Mouse (Mus musculus) liver, postnatal 0 days (tissue): ENCODE measurements around the gene Adcy5. TPM values are rescaled to one million over a fixed set of nuclear protein-coding genes. Genes with fewer than 3 reads are reported as not detected.
A peak's percentile ranks its signal among the peaks of the same experiment; 100 is the strongest.

Experiments
- ATAC-seq: fragments of 200-750 bp; cut with Nextera tagmentation; 2 replicates; pipeline ENCODE4 v1.8.0; 2017; ENCODE audit warnings: mild to moderate bottlenecking, moderate library complexity
- DNase-seq: peaks from one replicate; pipeline ENCODE4 v3.0.0-alpha.2; 2016
- H3K27ac ChIP-seq: fragments of 300-500 bp; sonication (generic); 2 replicates; pipeline ENCODE4 v1.5.1; 2014; ENCODE audit warnings: antibody characterized with exemption, moderate library complexity, mild to moderate bottlenecking, low read depth
- H3K27me3 ChIP-seq: fragments of 300-500 bp; sonication (generic); 2 replicates; pipeline ENCODE4 v1.6.1; 2014; ENCODE audit warnings: low read length, control low read depth, mixed read lengths; ENCODE audit not compliant: insufficient read depth
- H3K36me3 ChIP-seq: fragments of 300-500 bp; sonication (generic); replicated peaks from 2 replicates; pipeline ENCODE4 v1.6.1; 2014; ENCODE audit warnings: mild to moderate bottlenecking, control low read depth, low read length, moderate library complexity, mixed read lengths; ENCODE audit not compliant: insufficient read depth
- H3K4me1 ChIP-seq: fragments of 300-500 bp; sonication (generic); 2 replicates; pipeline ENCODE4 v1.6.1; 2014; ENCODE audit warnings: antibody characterized with exemption, mild to moderate bottlenecking, control low read depth; ENCODE audit not compliant: insufficient read depth
- H3K4me2 ChIP-seq: fragments of 300-500 bp; sonication (generic); 2 replicates; pipeline ENCODE4 v1.6.1; 2014; ENCODE audit warnings: low read depth, mild to moderate bottlenecking, low read length, moderate library complexity, mixed read lengths
- H3K4me3 ChIP-seq: fragments of 300-500 bp; sonication (generic); 2 replicates; pipeline ENCODE4 v1.5.1; 2014; ENCODE audit warnings: low read depth, low read length
- H3K9ac ChIP-seq: fragments of 300-500 bp; sonication (generic); replicated peaks from 2 replicates; pipeline ENCODE4 v1.6.1; 2014; ENCODE audit warnings: mild to moderate bottlenecking, moderate library complexity
- H3K9me3 ChIP-seq: fragments of 300-500 bp; sonication (generic); 2 replicates; pipeline ENCODE4 v1.6.1; 2016; ENCODE audit warnings: mild to moderate bottlenecking, control low read depth, low read length, mixed read lengths
- CTCF ChIP-seq: sonication (generic); IDR thresholded peaks from 2 replicates; pipeline ENCODE4 v1.5.1; 2016; ENCODE audit warnings: antibody characterized with exemption, low read depth
- EP300 ChIP-seq: IDR thresholded peaks from 2 replicates; pipeline ENCODE4 v1.6.1; 2016; ENCODE audit warnings: antibody characterized with exemption, low read depth, mild to moderate bottlenecking
- WGBS: fragments of 180-500 bp; shearing (Covaris S2); extraction: QIAGEN DNeasy Blood & Tissue Kit; methylation state at CpG from one replicate; pipeline ENCODE4 v1.1.7; 2014; ENCODE audit not compliant: insufficient replicate concordance; 5-methylcytosine and 5-hydroxymethylcytosine counted together
- polyA plus RNA-seq: library from polyadenylated mRNA; unstranded; fragments of >200 nt; fragmentation: Nextera tagmentation; extraction: Ambion mirVana; gene quantifications from 2 replicates; pipeline ENCODE4 v1.2.1, GENCODE M21; 2015

The Adcy5 gene
- polyA plus RNA-seq, 1 experiment from 2014 or later: 0.39 TPM

- peak overlapping the region; percentile 64 for H3K27ac ChIP-seq
- ATAC-seq: peak; percentile 94
Measured at GRCm38 (mm10) chr16:35308486-35309143, 153.9 kb downstream of the Adcy5 start.

GRCm38 (mm10) chr16:35309634-35310033 is 155.0 kb downstream of the Adcy5 start:
- no peak for TF ChIP-seq EP300
- no peak for TF ChIP-seq CTCF
- WGBS: 71% methylated on average over 4 of the region's 4 CpGs
- H3K4me3 ChIP-seq: no peak overlapping the region
- H3K27ac ChIP-seq: no peak overlapping the region
- no peaks in the 10 kb centered on the region for H3K9me3 ChIP-seq
- peaks cover 3% of the 10 kb centered on the region; the same call in 1 of the 2 replicates for H3K36me3 ChIP-seq
- H3K4me2 ChIP-seq: no peak overlapping the region
- no peaks in the 10 kb centered on the region for H3K27me3 ChIP-seq
- no peak for ATAC-seq
- H3K4me1 ChIP-seq: peaks cover 17% of the 10 kb centered on the region
- no peak overlapping the region for H3K9ac ChIP-seq
- DNase-seq: no peak

More at GRCm38 (mm10) chr16:35308486-35309143, 153.9 kb downstream of the Adcy5 start:
- H3K27me3 ChIP-seq: no peaks in the 10 kb centered on the region
- WGBS: 58% methylated on average over 6 of the region's 6 CpGs
- H3K36me3 ChIP-seq: peaks cover 2% of the 10 kb centered on the region; the same call in 1 of the 2 replicates
- H3K4me1 ChIP-seq: peaks cover 17% of the 10 kb centered on the region
- no peak overlapping the region; the same call in 1 of the 2 replicates for H3K9ac ChIP-seq
- no peak overlapping the region for H3K4me3 ChIP-seq
- 0 out of 2 replicates have a peak, but pooled peaks have one; percentile 5 for TF ChIP-seq CTCF
- no peak for TF ChIP-seq EP300
- no peak for DNase-seq
- H3K9me3 ChIP-seq: no peaks in the 10 kb centered on the region
- H3K4me2 ChIP-seq: no peak overlapping the region

DNA sequence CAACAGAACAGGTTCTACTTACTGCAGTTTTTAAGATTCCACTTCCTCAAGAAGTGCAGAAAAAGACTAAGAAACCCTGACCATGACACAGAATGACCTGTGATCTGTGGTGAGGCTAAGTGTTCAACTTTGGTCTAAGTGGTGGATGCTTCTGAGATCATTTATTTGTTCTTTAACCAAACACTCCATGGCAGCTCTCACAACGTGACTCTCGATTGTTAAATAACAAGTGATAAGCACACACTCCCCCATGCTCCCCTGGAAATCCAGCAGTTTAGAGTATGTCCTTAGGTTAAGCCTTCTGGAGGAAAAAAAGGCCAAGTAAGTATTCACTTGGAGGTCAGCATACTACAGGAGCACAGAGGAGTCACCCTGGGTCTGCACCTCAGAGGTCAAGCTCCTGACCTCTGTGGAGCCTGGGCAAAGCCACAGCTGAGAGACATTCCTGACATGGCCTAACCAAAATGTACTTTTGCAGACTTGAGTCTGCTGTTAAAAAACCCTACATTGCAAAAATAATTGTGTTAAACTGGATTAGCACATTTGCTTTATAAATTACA is 156.0 kb downstream of the Adcy5 start:
- 47% methylated on average over 2 of the region's 2 CpGs for WGBS
- peaks cover 3% of the 10 kb centered on the region; the same call in 1 of the 2 replicates for H3K36me3 ChIP-seq
- no peak overlapping the region for H3K27ac ChIP-seq
- H3K27me3 ChIP-seq: no peaks in the 10 kb centered on the region
- H3K4me3 ChIP-seq: no peak overlapping the region
- no peak overlapping the region for H3K9ac ChIP-seq
- TF ChIP-seq CTCF: no peak
- no peak for TF ChIP-seq EP300
- H3K9me3 ChIP-seq: no peaks in the 10 kb centered on the region
- DNase-seq (no peak), ATAC-seq (peak; percentile 58)
- peaks cover 17% of the 10 kb centered on the region for H3K4me1 ChIP-seq
- no peak overlapping the region for H3K4me2 ChIP-seq

DNA sequence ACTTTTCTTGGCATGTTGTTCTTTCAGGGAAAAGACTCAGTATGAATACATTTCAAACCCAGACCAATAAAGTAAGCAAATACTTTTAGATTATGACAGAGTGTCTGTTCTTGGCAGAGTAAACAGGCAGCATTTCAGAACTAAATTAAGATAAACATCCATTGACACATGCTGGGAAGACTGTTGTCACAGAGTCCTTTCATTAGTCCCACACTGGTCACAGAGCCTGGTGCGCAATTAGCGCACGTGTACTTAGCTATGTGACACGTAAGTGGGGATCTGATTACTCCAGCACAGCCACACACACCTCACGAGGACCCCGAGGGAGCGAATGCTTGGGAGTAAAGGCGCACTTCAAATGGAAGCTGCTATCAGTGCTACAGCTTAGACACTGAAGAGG is 156.9 kb downstream of the Adcy5 start:
- ATAC-seq (no peak), DNase-seq (no peak)
- Histone ChIP-seq H3K4me2 (no peak overlapping the region), H3K9me3 (no peaks in the 10 kb centered on the region), H3K27ac (no peak overlapping the region), H3K4me1 (peaks cover 17% of the 10 kb centered on the region), H3K4me3 (no peak overlapping the region), H3K36me3 (peaks cover 3% of the 10 kb centered on the region; the same call in 1 of the 2 replicates), H3K27me3 (no peaks in the 10 kb centered on the region), H3K9ac (no peak overlapping the region)
- 73% methylated on average over 8 of the region's 8 CpGs for WGBS
- no peak for TF ChIP-seq CTCF
- no peak for TF ChIP-seq EP300

- TF ChIP-seq CTCF (no peak), EP300 (no peak)
- ATAC-seq (no peak), DNase-seq (no peak)
- H3K9ac ChIP-seq: no peak overlapping the region
- no peaks in the 10 kb centered on the region for H3K4me1 ChIP-seq
- no peaks in the 10 kb centered on the region for H3K9me3 ChIP-seq
- 74% methylated on average over 3 of the region's 3 CpGs for WGBS
- H3K4me2 ChIP-seq: no peak overlapping the region
- no peaks in the 10 kb centered on the region for H3K27me3 ChIP-seq
- H3K27ac ChIP-seq: no peak overlapping the region
- peaks cover 3% of the 10 kb centered on the region; the same call in 1 of the 2 replicates for H3K36me3 ChIP-seq
- H3K4me3 ChIP-seq: no peak overlapping the region
Measured at GRCm38 (mm10) chr16:35315496-35315895, 160.8 kb downstream of the Adcy5 start.

GRCm38 (mm10) chr16:35316856-35317264 is 162.2 kb downstream of the Adcy5 start:
- Histone ChIP-seq H3K9me3 (no peaks in the 10 kb centered on the region), H3K36me3 (peaks cover 3% of the 10 kb centered on the region; the same call in 1 of the 2 replicates), H3K4me1 (no peaks in the 10 kb centered on the region), H3K27ac (no peak overlapping the region), H3K9ac (no peak overlapping the region), H3K4me2 (no peak overlapping the region), H3K27me3 (no peaks in the 10 kb centered on the region), H3K4me3 (no peak overlapping the region)
- ATAC-seq (no peak), DNase-seq (no peak)
- TF ChIP-seq EP300: no peak
- no peak for TF ChIP-seq CTCF
